Comparison of ENCODE assay signal across 19 mouse cellular contexts in genomic region chrX:68892953-68893352, GRCm38 (mm10). TPM values are rescaled to one million over a fixed set of nuclear protein-coding genes. Genes with fewer than 3 reads are reported as not detected.
"Had no signal": no experiment of that assay in that cellular context is flagged by ENCODE, and none has a peak within 500 bp of the region (broad histone marks: within the 10 kb centered on the region; RNA-seq: fewer than 3 reads in every experiment).

TSS of gene Gm6812 (minus strand) at chrX:68893053.

RNA-seq across cellular contexts. Expression of gene Gm6812, which starts in this region (rescaled TPM):
- polyA plus RNA-seq: cortical plate, adult 2 months; embryonic facial prominence, embryonic 10.5 days; embryonic facial prominence, embryonic 11.5 days; embryonic facial prominence, embryonic 12.5 days; embryonic facial prominence, embryonic 13.5 days; embryonic facial prominence, embryonic 14.5 days; embryonic facial prominence, embryonic 15.5 days; erythroblast, embryonic 14.5 days; forebrain, embryonic 10.5 days; forebrain, embryonic 11.5 days; forebrain, embryonic 12.5 days; forebrain, embryonic 13.5 days; forebrain, embryonic 14.5 days; forebrain, embryonic 15.5 days; forebrain, embryonic 16.5 days; forebrain, postnatal 0 days; frontal cortex, adult 2 months; gonadal fat pad, adult 2 months; heart, adult 2 months had no signal
